Mouse (Mus musculus) liver, adult 2 months (tissue): ENCODE measurements around the gene Lcat. TPM values are rescaled to one million over a fixed set of nuclear protein-coding genes. Genes with fewer than 3 reads are reported as not detected.

Experiments
- DNase-seq: peaks from one replicate; pipeline ENCODE4 v3.0.0-alpha.2; 2011; ENCODE audit warnings: low read depth, low spot score; ENCODE audit errors: extremely low read depth
- H3K27ac ChIP-seq: fragments of 200-500 bp; replicated peaks from 2 replicates; pipeline ENCODE4 v1.5.1; 2012; ENCODE audit warnings: low read depth, mild to moderate bottlenecking, control low read depth, inconsistent platforms, low read length; ENCODE audit not compliant: insufficient read depth
- H3K27me3 ChIP-seq: fragments of 200-500 bp; 2 replicates; pipeline ENCODE4 v1.6.1; 2012; ENCODE audit warnings: mild to moderate bottlenecking, moderate library complexity, low read length, inconsistent platforms; ENCODE audit not compliant: control insufficient read depth, insufficient read depth
- H3K36me3 ChIP-seq: fragments of 200-500 bp; 2 replicates; pipeline ENCODE4 v1.6.1; 2012; ENCODE audit warnings: low read length, inconsistent platforms; ENCODE audit not compliant: control insufficient read depth, insufficient read depth
- H3K4me1 ChIP-seq: fragments of 200-500 bp; 2 replicates; pipeline ENCODE4 v1.6.1; 2011; ENCODE audit warnings: low read length; ENCODE audit not compliant: control insufficient read depth, insufficient read depth
- H3K4me3 ChIP-seq: fragments of 200-500 bp; 2 replicates; pipeline ENCODE4 v1.5.1; 2011; ENCODE audit warnings: low read depth, mild to moderate bottlenecking, control low read depth, low read length, moderate library complexity; ENCODE audit not compliant: insufficient read depth
- H3K79me2 ChIP-seq: fragments of 200-500 bp; 2 replicates; pipeline ENCODE4 v1.6.1; 2012; ENCODE audit warnings: inconsistent platforms, mild to moderate bottlenecking, low read length, moderate library complexity; ENCODE audit not compliant: control insufficient read depth, insufficient read depth
- H3K9ac ChIP-seq: fragments of 200-500 bp; 2 replicates; pipeline ENCODE4 v1.6.1; 2012; ENCODE audit warnings: low read depth, mild to moderate bottlenecking, control low read depth, inconsistent platforms, low read length
- CTCF ChIP-seq: fragments of 200-500 bp; IDR thresholded peaks from 2 replicates; pipeline ENCODE4 v1.5.1; 2011; ENCODE audit warnings: low read depth, low read length, control low read depth
- POLR2A ChIP-seq: fragments of 200-500 bp; IDR thresholded peaks from 2 replicates; pipeline ENCODE4 v1.6.1; 2011; ENCODE audit warnings: low read length, control low read depth; ENCODE audit not compliant: insufficient read depth; ENCODE audit errors: extremely low read depth
- WGBS: fragments of 180-500 bp; shearing (Covaris S2); methylation state at CpG from one replicate; pipeline ENCODE4 v1.1.7; 2018; 5-methylcytosine and 5-hydroxymethylcytosine counted together
- polyA plus RNA-seq: library from polyadenylated mRNA; depleted of rRNA; stranded (reverse); fragments of >200 nt; gene quantifications from 2 replicates; pipeline ENCODE4 v1.2.3, GENCODE M21; 2012
- total RNA-seq: library from RNA; depleted of rRNA; stranded (reverse); fragments of >200 nt; gene quantifications from 2 replicates; pipeline ENCODE4 v1.2.3, GENCODE M21; 2014

The Lcat gene
- total and polyA plus RNA-seq, 2 experiments = 215 to 919 TPM

- DNase-seq = no peak
- H3K27me3 ChIP-seq = no peaks in the 10 kb centered on the region
- H3K9ac ChIP-seq = no peak overlapping the region
- TF ChIP-seq CTCF (no peak), POLR2A (no peak)
- WGBS = 81% methylated on average over 6 of the region's 6 CpGs
- H3K36me3 ChIP-seq = peaks cover 3% of the 10 kb centered on the region; the same call in 1 of the 2 replicates
- no peaks in the 10 kb centered on the region for H3K79me2 ChIP-seq
- H3K27ac ChIP-seq = no peak overlapping the region
- peaks cover 3% of the 10 kb centered on the region; the same call in 1 of the 2 replicates for H3K4me1 ChIP-seq
- H3K4me3 ChIP-seq = no peak overlapping the region
Measured at GRCm38 (mm10) chr8:105935105-105935504, 8.1 kb downstream of the Lcat start.

GRCm38 (mm10) chr8:105933762-105934161 is 9.4 kb downstream of the Lcat start, which contains the start of gene Ctrl:
Gene Ctrl (minus strand): TSS chr8:105933862.
- H3K4me3 ChIP-seq = no peak within 1 kb of the TSS
- H3K36me3 ChIP-seq = no peaks in the 10 kb centered on the region; the same call in 1 of the 2 replicates
- H3K79me2 ChIP-seq = no peaks in the 10 kb centered on the region
- H3K4me1 ChIP-seq = peaks cover 3% of the 10 kb centered on the region; the same call in 1 of the 2 replicates
- H3K9ac ChIP-seq = no peak within 1 kb of the TSS
- no peak within 1 kb of the TSS for H3K27ac ChIP-seq
- 93% methylated on average over 2 of the region's 2 CpGs for WGBS
- DNase-seq = no peak
- H3K27me3 ChIP-seq = no peaks in the 10 kb centered on the region
- TF ChIP-seq CTCF (no peak), POLR2A (no peak)

GRCm38 (mm10) chr8:105932525-105932924 is 10.7 kb downstream of the Lcat start:
- no peak overlapping the region for H3K4me3 ChIP-seq
- DNase-seq = no peak
- TF ChIP-seq POLR2A = no peak
- TF ChIP-seq CTCF = no peak
- no peak overlapping the region for H3K9ac ChIP-seq
- peaks cover 3% of the 10 kb centered on the region; the same call in 1 of the 2 replicates for H3K4me1 ChIP-seq
- H3K36me3 ChIP-seq = no peaks in the 10 kb centered on the region; the same call in 1 of the 2 replicates
- H3K27ac ChIP-seq = no peak overlapping the region
- 93% methylated on average over 11 of the region's 11 CpGs for WGBS
- no peaks in the 10 kb centered on the region for H3K79me2 ChIP-seq
- no peaks in the 10 kb centered on the region for H3K27me3 ChIP-seq

GRCm38 (mm10) chr8:105931271-105931670 is 11.9 kb downstream of the Lcat start:
- TF ChIP-seq POLR2A (no peak), CTCF (no peak)
- 97% methylated on average over 3 of the region's 3 CpGs for WGBS
- H3K36me3 ChIP-seq = no peaks in the 10 kb centered on the region; the same call in 1 of the 2 replicates

GRCm38 (mm10) chr8:105930602-105931001 is 12.6 kb downstream of the Lcat start:
- TF ChIP-seq CTCF (peak; percentile 98), POLR2A (no peak)
- Histone ChIP-seq H3K4me3 (no peak overlapping the region), H3K4me1 (no peaks in the 10 kb centered on the region), H3K27me3 (no peaks in the 10 kb centered on the region), H3K36me3 (no peaks in the 10 kb centered on the region; the same call in 1 of the 2 replicates), H3K27ac (no peak overlapping the region), H3K9ac (no peak overlapping the region), H3K79me2 (no peaks in the 10 kb centered on the region)
- WGBS = 34% methylated on average over 8 of the region's 8 CpGs
- DNase-seq = no peak

More at GRCm38 (mm10) chr8:105931271-105931670, 11.9 kb downstream of the Lcat start:
- DNase-seq = no peak
- Histone ChIP-seq H3K27ac (no peak overlapping the region), H3K27me3 (no peaks in the 10 kb centered on the region), H3K4me3 (no peak overlapping the region), H3K4me1 (no peaks in the 10 kb centered on the region), H3K9ac (no peak overlapping the region), H3K79me2 (no peaks in the 10 kb centered on the region)

GRCm38 (mm10) chr8:105925123-105925522 is 18.1 kb downstream of the Lcat start:
- Histone ChIP-seq H3K9ac (no peak overlapping the region), H3K36me3 (0 out of 2 replicates have a peak, but pooled peaks cover 1% of the 10 kb centered on the region), H3K79me2 (peaks cover 4% of the 10 kb centered on the region; the same call in 1 of the 2 replicates), H3K27ac (no peak overlapping the region), H3K4me1 (0 out of 2 replicates have a peak, but pooled peaks cover 2% of the 10 kb centered on the region), H3K4me3 (no peak overlapping the region), H3K27me3 (no peaks in the 10 kb centered on the region)
- no peak for DNase-seq
- 67% methylated on average over 3 of the region's 3 CpGs for WGBS
- no peak for TF ChIP-seq POLR2A
- TF ChIP-seq CTCF = no peak
